Mouse (Mus musculus): Measurements from ENCODE around the gene Tmem63b. TPM values are rescaled to one million over a fixed set of nuclear protein-coding genes. Genes with fewer than 3 reads are reported as not detected.

Gene Tmem63b
- polyA plus RNA-seq, 1 experiment from 2014 or later, result 83.5 TPM

GRCm38 (mm10) chr17:45684667-45685131, 2.0 kb downstream of the Tmem63b start:
- WGBS, result 31% methylated on average over 14 of the region's 14 CpGs
- Histone ChIP-seq H3K9me3 (no peaks in the 10 kb centered on the region), H3K27ac (peak overlapping the region; percentile 94), H3K4me3 (peak overlapping the region; percentile 72), H3K27me3 (ENCODE audit: insufficient read depth, poor library complexity, severe bottlenecking) (no peaks in the 10 kb centered on the region), H3K4me1 (replicated peaks) (peaks cover 52% of the 10 kb centered on the region), H3K36me3 (peaks cover 15% of the 10 kb centered on the region)
- DNase-seq (ENCODE audit: low spot score), result no peak

GRCm38 (mm10) chr17:45682843-45683242, 3.9 kb downstream of the Tmem63b start:
- Histone ChIP-seq H3K36me3 (peaks cover 33% of the 10 kb centered on the region), H3K27me3 (ENCODE audit: insufficient read depth, poor library complexity, severe bottlenecking) (no peaks in the 10 kb centered on the region), H3K4me1 (replicated peaks) (peaks cover 63% of the 10 kb centered on the region), H3K27ac (no peak overlapping the region), H3K9me3 (no peaks in the 10 kb centered on the region), H3K4me3 (no peak overlapping the region)
- WGBS, result 92% methylated on average over 4 of the region's 4 CpGs
- no peak for DNase-seq (ENCODE audit: low spot score)

DNA sequence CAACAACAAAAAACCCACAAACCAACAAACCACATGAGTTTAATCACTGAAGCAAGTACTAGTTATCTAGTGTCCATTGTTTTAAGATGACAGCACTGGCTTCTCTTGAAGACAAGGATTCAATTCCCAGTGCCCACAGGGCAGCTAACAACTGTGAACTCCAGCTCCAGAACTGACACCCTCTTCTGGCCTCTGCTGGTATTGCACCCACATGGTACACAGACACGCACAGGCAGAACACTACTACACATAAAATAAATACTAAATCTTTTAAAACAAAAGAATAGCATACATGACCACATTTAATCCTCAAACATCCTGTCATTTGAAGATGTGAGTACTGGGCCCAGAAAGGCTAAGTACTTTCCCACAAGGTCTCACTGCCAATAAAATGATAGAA, 5.1 kb downstream of the Tmem63b start:
- WGBS, result 97% methylated on average over 1 of the region's 1 CpGs
- peak; percentile 31 for DNase-seq (ENCODE audit: low spot score)
- H3K4me3 ChIP-seq, result no peak overlapping the region

GRCm38 (mm10) chr17:45680391-45680980, 6.2 kb downstream of the Tmem63b start:
- Histone ChIP-seq H3K4me3 (peak overlapping the region; percentile 25), H3K27ac (peak overlapping the region; percentile 80)

More for the DNA sequence above, 5.1 kb downstream of the Tmem63b start:
- H3K27ac ChIP-seq, result no peak overlapping the region
- peaks cover 46% of the 10 kb centered on the region for H3K36me3 ChIP-seq
- peaks cover 51% of the 10 kb centered on the region for H3K4me1 ChIP-seq (replicated peaks)
- H3K9me3 ChIP-seq, result no peaks in the 10 kb centered on the region
- H3K27me3 ChIP-seq (ENCODE audit: insufficient read depth, poor library complexity, severe bottlenecking), result no peaks in the 10 kb centered on the region

DNA sequence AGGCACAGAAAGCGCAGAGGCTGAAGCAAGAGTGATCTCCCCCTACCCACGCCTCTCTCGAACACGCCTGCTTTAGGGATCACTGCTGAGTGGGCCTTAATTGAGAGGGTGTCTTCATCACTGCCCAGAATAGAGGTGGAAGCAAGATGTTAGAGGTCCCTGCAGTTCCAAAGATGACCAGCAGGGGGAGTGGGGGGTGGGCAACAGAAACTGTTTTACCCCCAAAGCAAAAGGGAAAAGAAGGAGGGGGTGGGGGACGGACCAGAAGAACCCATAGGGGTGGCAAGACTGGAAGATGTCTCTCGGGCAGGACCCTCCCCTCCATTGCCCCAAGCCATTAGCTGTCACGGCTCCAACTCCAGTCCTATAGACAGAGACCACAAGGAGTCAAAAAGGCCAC, 8.6 kb downstream of the Tmem63b start:
- DNase-seq (ENCODE audit: low spot score), result peak; percentile 74
- H3K36me3 ChIP-seq, result peaks cover 81% of the 10 kb centered on the region

More at GRCm38 (mm10) chr17:45680391-45680980, 6.2 kb downstream of the Tmem63b start:
- H3K9me3 ChIP-seq, result no peaks in the 10 kb centered on the region
- peaks cover 57% of the 10 kb centered on the region for H3K36me3 ChIP-seq
- H3K4me1 ChIP-seq (replicated peaks), result peaks cover 42% of the 10 kb centered on the region
- 53% methylated on average over 8 of the region's 8 CpGs for WGBS
- peak; percentile 45 for DNase-seq (ENCODE audit: low spot score)
- H3K27me3 ChIP-seq (ENCODE audit: insufficient read depth, poor library complexity, severe bottlenecking), result no peaks in the 10 kb centered on the region

DNA sequence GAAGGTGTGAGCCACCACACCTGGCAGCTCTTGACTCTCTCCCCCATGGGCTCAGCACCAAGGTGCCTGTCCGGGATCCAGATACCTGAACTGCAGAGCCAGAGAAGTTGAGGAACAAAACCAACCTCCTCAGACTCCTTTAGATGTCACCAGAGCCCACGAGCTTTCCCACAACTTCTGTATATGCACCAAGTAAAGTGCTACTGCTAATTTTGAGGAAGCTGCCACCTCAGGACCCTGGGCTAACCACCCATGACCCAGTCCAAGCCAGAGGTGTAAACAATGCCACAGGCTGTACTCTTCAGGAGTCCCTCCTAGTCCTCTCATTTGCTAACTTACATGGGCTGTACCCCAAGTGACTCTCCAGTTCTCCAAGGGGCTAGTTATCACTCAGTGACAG, 14.1 kb downstream of the Tmem63b start:
- Histone ChIP-seq H3K36me3 (peaks cover 100% of the 10 kb centered on the region), H3K27me3 (ENCODE audit: insufficient read depth, poor library complexity, severe bottlenecking) (no peaks in the 10 kb centered on the region), H3K4me3 (no peak overlapping the region), H3K9me3 (no peaks in the 10 kb centered on the region), H3K27ac (no peak overlapping the region), H3K4me1 (replicated peaks) (peaks cover 5% of the 10 kb centered on the region; the same call in 1 of the 2 replicates)
- DNase-seq (ENCODE audit: low spot score), result no peak
- 88% methylated on average over 2 of the region's 2 CpGs for WGBS

More for the DNA sequence above, 8.6 kb downstream of the Tmem63b start:
- Histone ChIP-seq H3K9me3 (no peaks in the 10 kb centered on the region), H3K27ac (no peak overlapping the region), H3K4me1 (replicated peaks) (peaks cover 28% of the 10 kb centered on the region), H3K27me3 (ENCODE audit: insufficient read depth, poor library complexity, severe bottlenecking) (no peaks in the 10 kb centered on the region), H3K4me3 (no peak overlapping the region)
- WGBS, result 39% methylated on average over 7 of the region's 7 CpGs

- peaks cover 100% of the 10 kb centered on the region for H3K36me3 ChIP-seq
- no peaks in the 10 kb centered on the region for H3K9me3 ChIP-seq
- 93% methylated on average over 1 of the region's 1 CpGs for WGBS
- DNase-seq (ENCODE audit: low spot score), result no peak
- H3K4me3 ChIP-seq, result no peak overlapping the region
- H3K27ac ChIP-seq, result no peak overlapping the region
- H3K27me3 ChIP-seq (ENCODE audit: insufficient read depth, poor library complexity, severe bottlenecking), result no peaks in the 10 kb centered on the region
- H3K4me1 ChIP-seq (replicated peaks), result peaks cover 5% of the 10 kb centered on the region; the same call in 1 of the 2 replicates
Measured at GRCm38 (mm10) chr17:45671821-45672220, 14.9 kb downstream of the Tmem63b start.

DNA sequence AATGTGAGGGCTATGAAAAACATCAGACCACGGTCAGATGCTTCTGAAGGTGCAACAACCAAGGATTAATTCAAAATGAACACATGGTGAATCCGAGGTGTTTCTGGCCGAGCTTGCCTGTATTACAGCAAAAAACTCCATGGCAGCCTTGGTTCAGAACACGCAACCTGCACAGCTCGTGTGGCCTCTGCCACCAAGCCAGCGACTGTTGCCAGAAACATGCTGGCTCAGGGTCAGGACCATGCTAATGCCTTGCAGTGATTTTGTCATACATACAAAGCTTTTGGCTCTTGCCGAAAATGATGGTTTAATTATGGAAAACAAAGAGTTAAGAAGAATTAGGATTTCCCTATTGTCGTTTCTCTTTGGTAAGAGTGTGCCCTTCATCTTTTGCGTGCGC, 18.7 kb downstream of the Tmem63b start:
- Histone ChIP-seq H3K27ac (no peak overlapping the region), H3K4me3 (no peak overlapping the region), H3K27me3 (ENCODE audit: insufficient read depth, poor library complexity, severe bottlenecking) (0 out of 2 replicates have a peak, but pooled peaks cover 3% of the 10 kb centered on the region), H3K4me1 (replicated peaks) (peaks cover 5% of the 10 kb centered on the region), H3K9me3 (no peaks in the 10 kb centered on the region), H3K36me3 (peaks cover 98% of the 10 kb centered on the region)
- no peak for DNase-seq (ENCODE audit: low spot score)
- 93% methylated on average over 10 of the region's 10 CpGs for WGBS

DNA sequence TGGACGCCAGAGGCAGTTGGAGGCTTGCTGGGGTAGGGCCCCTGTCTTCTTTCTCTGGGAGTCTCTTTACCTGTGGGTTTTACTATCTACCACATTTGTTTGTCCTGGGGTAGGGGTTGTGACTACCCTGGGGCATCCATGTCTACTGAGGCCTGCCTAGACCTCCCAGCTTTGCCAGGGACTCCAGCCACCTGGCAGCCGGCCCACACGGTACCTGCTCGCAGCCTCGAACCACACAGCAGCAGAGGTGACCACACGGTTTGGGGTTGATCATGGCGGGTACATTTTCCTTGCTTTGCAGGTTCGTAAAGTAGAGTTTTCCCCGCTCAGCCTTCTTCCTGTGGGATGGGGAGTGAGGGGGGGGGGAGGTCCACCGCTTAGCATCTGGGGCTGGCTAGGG, 19.2 kb downstream of the Tmem63b start:
- Histone ChIP-seq H3K4me1 (replicated peaks) (peaks cover 5% of the 10 kb centered on the region), H3K36me3 (peaks cover 98% of the 10 kb centered on the region), H3K4me3 (no peak overlapping the region), H3K27ac (no peak overlapping the region), H3K9me3 (no peaks in the 10 kb centered on the region), H3K27me3 (ENCODE audit: insufficient read depth, poor library complexity, severe bottlenecking) (0 out of 2 replicates have a peak, but pooled peaks cover 3% of the 10 kb centered on the region)
- DNase-seq (ENCODE audit: low spot score), result no peak
- 89% methylated on average over 10 of the region's 10 CpGs for WGBS

DNA sequence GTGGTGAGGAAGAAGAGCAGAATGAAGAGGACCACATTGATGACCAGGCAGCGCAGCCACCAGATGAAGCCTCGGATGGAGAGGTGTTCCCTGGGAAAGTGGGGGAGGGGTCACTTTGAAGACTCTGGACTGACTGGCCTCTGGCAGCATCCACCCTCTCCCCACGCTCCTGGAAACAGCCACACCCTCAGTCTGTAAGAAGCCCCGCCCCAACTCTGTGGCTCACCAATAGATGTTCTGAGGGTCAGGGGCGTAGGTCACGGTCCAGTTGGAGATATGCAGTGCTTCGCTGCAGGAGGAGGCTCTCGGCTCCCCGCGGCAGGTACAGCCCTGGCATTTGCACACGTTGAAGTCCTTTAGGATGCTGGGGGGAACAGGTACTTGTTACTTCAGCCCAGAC, 20.6 kb downstream of the Tmem63b start:
- H3K36me3 ChIP-seq, result peaks cover 98% of the 10 kb centered on the region
- 80% methylated on average over 11 of the region's 11 CpGs for WGBS

GRCm38 (mm10) chr17:45664608-45665007, 22.1 kb downstream of the Tmem63b start:
- 0 out of 2 replicates have a peak, but pooled peaks cover 3% of the 10 kb centered on the region for H3K27me3 ChIP-seq (ENCODE audit: insufficient read depth, poor library complexity, severe bottlenecking)
- H3K4me3 ChIP-seq, result no peak overlapping the region
- 90% methylated on average over 13 of the region's 13 CpGs for WGBS
- H3K36me3 ChIP-seq, result peaks cover 93% of the 10 kb centered on the region
- peaks cover 19% of the 10 kb centered on the region for H3K4me1 ChIP-seq (replicated peaks)
- H3K27ac ChIP-seq, result no peak overlapping the region
- no peak for DNase-seq (ENCODE audit: low spot score)
- no peaks in the 10 kb centered on the region for H3K9me3 ChIP-seq

More for the DNA sequence above, 20.6 kb downstream of the Tmem63b start:
- H3K4me1 ChIP-seq (replicated peaks), result peaks cover 5% of the 10 kb centered on the region
- H3K9me3 ChIP-seq, result no peaks in the 10 kb centered on the region
- 0 out of 2 replicates have a peak, but pooled peaks cover 3% of the 10 kb centered on the region for H3K27me3 ChIP-seq (ENCODE audit: insufficient read depth, poor library complexity, severe bottlenecking)
- no peak overlapping the region for H3K4me3 ChIP-seq
- DNase-seq (ENCODE audit: low spot score), result no peak
- H3K27ac ChIP-seq, result no peak overlapping the region

DNA sequence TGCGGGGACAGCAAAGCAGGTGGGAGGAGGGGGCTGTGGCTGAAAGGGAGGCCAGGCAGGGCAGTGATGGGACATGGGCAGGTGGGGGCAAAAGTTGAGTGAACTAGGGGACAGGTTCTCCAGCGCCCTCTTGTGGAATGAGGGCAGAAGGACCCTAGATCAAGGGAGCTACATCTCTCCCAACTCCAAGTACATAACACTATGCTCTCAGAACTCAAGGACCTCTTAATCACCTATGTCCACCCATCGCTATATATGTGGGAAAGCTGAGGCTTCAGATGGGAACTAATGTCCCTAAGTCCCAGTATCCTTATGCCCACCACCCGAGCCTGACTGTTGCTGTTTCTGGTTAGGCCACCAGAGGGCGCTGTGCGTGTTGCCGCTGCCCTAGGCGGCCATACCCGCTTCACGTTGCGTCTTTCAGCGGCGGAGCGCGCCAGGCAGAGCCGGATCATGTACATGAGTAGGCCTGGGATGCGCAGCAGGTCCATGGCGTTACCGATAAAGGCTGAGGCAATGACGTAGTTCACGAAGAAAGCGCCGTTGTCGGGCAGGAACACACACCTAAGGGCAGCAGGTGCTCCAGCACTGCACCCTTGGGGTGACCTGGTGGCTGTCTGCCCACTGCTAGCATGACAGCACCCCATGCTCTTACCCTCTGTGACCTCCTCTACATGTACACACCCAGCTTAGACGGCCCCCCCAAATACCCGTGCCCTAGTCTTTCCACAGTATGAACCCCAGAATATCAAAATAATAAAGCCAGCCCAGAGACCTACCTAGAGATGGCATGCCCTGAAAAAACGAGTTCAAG, 23.4 kb downstream of the Tmem63b start:
- Histone ChIP-seq H3K36me3 (peaks cover 80% of the 10 kb centered on the region), H3K9me3 (no peaks in the 10 kb centered on the region), H3K4me3 (peak overlapping the region; percentile 26), H3K4me1 (replicated peaks) (peaks cover 29% of the 10 kb centered on the region), H3K27ac (no peak overlapping the region), H3K27me3 (ENCODE audit: insufficient read depth, poor library complexity, severe bottlenecking) (0 out of 2 replicates have a peak, but pooled peaks cover 3% of the 10 kb centered on the region)
- DNase-seq (ENCODE audit: low spot score), result peak; percentile 83
- 27% methylated on average over 27 of the region's 27 CpGs for WGBS

DNA sequence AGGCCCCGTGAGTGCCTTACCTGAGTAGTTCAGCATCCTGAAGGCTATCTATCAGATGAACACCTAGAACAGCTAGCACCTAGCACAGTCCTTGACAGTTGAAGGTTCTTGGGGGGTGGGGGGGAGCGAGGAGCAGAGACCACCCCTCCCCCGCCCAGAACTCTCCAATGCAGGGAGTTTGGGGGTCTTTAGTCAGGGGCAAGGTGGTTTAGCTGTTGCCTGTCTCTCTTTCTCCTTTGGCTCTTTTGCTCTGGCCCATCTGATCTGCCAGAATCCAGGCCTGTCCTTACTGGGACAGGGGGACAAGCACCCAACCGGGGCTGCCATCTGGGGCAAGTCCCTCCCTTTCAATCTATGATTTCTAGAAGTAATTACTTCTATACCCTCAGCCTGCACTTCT, 27.5 kb downstream of the Tmem63b start, which contains the start of gene Capn11:
Gene Capn11 (minus strand): TSS at position 101 of the 400 bp plus-strand sequence.
- peaks cover 29% of the 10 kb centered on the region for H3K4me1 ChIP-seq (replicated peaks)
- H3K27me3 ChIP-seq (ENCODE audit: insufficient read depth, poor library complexity, severe bottlenecking), result no peaks in the 10 kb centered on the region
- WGBS, result 79% methylated on average over 4 of the region's 4 CpGs
- H3K9me3 ChIP-seq, result no peaks in the 10 kb centered on the region
- H3K4me3 ChIP-seq, result no peak within 1 kb of the TSS
- peak within 1 kb of the TSS; percentile 1; the same call in 1 of the 2 replicates for H3K27ac ChIP-seq
- H3K36me3 ChIP-seq, result peaks cover 39% of the 10 kb centered on the region
- no peak for DNase-seq (ENCODE audit: low spot score)
